Mouse (Mus musculus) cerebral cortex, adult 2 months (tissue): ENCODE results near the gene Selenom.

Experiments
- WGBS: fragments of 180-500 bp; shearing (Covaris S2); methylation state at CpG from one replicate; pipeline ENCODE4 v1.1.7; 2018; 5-methylcytosine and 5-hydroxymethylcytosine counted together

Selenom gene

GRCm38 (mm10) chr11:3530731-3531130 is 16.2 kb downstream of the Selenom start:
- 94% methylated on average over 3 of the region's 3 CpGs for WGBS

DNA sequence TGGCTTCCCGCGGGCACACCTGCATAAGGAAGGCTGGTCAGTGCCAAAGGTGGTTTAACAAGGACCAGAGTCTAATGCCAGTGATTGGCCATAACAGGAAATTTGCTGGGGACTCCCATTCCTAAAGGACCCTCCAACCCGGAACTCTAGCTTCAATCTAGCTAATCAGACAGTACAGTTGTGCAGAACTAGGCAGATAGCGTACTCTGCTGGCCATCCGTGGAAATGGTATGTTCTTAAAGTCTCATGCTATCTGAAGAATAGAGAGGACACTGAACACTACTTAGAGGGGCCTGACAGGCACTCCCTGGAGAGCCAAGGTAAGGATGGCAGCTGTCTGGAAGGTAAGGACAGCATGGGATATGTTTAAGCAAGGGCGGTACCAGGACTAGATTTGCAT is 17.1 kb downstream of the Selenom start:
- WGBS: 79% methylated on average over 6 of the region's 6 CpGs

DNA sequence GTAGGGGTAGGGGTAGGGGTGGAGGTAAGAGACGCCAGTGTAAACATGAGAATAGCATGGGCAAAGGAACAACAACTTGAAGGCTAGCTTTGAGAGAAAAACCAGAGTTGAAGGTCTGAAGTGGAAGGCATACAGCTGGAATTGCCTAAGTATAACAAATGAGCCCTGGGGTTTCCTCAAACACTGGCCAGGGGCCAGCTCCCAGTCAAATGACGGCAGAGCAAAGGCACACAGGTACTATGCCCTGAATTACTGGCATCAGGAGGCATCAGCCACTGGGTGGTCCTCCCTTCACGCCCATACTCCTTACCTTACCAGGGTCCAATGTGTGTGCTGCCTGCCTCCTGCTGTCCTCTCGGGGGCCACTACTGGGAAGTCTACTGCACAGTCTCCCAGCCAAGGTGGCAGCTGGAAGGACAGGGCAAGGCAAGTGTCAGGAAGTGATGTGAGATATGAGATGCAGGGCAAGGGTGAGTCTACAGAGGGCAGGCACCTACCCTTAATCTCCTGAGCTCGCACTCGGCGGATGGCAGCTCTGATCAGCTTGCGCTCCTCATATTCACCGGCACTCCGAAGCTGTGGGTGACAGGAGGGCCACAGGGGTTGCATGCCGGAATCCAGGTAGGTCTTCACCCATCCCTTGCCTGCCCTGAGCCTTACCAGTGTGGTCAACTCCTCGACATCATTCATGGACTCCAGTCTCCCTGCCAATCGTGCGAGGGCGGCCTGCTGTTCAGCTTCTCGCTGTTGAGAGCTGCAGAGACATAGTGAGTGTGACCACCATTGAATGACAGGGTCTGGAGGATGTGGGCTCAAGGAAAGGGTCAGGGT is 17.8 kb downstream of the Selenom start:
- 90% methylated on average over 16 of the region's 16 CpGs for WGBS

GRCm38 (mm10) chr11:3533406-3533932 is 19.0 kb downstream of the Selenom start:
- WGBS: 70% methylated on average over 17 of the region's 17 CpGs

GRCm38 (mm10) chr11:3534956-3535355 is 20.5 kb downstream of the Selenom start:
- WGBS: 5% methylated on average over 8 of the region's 8 CpGs

DNA sequence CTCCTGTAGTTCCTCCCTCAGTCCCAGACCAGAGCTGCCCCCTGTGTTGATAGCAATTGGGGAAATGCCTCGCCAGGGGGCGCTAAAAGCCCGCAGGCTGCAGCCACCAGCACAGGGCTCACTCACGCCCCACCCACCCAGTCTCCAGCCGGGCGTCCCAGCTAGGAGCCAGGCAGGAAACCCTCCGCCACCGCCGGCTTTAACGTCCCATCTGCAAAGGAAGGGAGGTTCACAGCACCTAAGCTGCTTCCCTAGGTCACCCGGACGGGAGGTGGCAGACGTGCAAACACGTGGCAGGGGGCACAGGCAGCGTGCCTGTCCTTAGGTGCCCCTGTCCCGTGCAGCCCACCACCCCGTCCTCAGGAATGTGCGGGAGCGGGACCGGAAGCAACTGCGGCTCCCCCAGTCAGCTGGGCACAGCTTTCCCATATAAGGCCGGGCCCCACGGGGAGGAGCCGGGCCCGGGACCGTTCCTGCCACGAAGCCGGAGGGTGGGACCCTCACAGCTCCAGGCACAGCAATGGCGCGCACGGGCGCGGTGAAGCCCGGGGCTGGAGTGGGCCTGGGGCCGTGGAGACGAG is 21.0 kb downstream of the Selenom start:
- WGBS: under 1% methylated on average over 36 of the region's 36 CpGs

- WGBS: 50% methylated on average over 5 of the region's 5 CpGs
Measured at GRCm38 (mm10) chr11:3536082-3536481, 21.6 kb downstream of the Selenom start.

DNA sequence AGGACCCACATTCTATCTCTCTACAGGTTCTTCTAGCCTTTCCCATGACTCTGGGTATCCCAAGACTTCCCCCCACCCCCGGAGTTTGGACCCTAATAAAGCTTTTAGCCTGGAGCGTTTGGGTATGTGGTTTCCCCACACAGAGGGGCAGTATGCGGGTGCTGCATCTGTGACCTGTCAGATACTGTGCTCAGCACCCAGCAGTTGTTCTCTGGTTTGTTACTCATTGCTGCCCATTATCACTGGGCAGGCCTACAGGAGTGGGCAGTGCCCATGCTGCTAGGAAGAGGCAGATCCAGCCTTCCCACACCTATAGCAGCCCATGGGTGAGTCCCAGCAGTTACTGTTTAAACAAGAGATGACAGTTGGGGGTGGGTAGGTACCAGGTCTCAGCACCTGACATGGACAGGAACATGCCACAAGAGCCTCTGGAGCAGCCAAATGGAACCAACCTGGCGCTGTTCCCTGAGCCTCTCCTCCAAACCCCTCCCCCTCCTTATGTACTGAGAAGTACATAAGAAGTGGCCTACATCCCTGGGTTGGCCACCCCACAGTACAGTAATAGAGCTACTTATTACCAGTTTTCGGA is 22.4 kb downstream of the Selenom start:
- WGBS: 91% methylated on average over 5 of the region's 5 CpGs

DNA sequence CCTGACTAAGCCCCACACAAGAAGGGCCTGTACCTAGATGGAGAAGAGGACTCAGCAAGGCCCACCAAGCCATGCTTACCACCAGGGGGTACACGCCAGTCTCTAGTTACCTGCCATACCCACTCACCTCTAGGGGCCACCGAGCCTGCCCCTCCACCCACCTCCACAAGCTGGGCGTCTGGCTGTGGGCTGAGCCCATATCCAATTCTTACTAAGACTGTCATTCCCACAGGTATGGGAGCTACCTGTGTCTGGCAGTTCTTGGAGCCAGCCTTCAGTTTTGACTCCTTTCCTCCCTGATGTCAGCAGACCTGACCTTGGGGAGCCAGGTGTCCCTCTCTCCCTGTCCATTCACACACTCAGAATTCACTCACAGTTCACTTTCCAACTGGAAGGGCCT is 23.2 kb downstream of the Selenom start:
- 86% methylated on average over 3 of the region's 3 CpGs for WGBS

GRCm38 (mm10) chr11:3538341-3538740 is 23.9 kb downstream of the Selenom start:
- WGBS: 67% methylated on average over 4 of the region's 4 CpGs

DNA sequence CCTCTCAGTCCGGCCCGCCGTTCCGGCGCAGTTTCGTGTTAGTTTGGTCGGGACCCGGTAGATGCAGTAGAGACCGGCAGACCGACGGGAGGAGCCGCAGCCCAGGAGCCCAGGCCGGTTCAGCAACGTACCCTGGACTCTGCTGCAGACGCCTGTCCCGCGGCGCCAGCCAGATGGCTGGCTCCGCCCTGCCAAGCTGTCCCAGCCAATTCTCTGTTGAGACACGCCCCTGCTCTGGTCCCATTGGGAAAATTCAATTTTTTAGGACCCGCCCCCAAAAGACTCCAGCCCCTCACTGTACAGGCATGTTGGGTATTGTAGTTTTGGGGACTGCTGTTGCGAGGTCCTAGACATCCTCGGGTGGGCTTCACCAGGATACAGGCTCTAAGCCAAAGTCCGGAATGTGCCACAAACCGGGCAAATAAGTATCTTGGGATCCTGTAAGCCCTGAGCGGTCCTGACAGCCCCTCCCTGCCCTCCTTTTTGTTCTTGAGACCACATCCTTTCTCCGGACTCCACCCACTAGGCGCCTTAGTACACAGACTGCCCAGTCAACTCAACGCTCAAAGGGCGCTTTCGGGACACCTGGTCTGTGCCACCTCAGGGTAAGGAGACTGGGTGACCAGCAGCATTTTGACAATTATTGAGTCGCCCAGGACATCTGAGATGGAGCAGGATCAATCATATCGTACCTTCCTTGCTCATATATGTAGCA is 24.8 kb downstream of the Selenom start:
- 2% methylated on average over 33 of the region's 33 CpGs for WGBS

- 73% methylated on average over 4 of the region's 4 CpGs for WGBS
Measured at GRCm38 (mm10) chr11:3539826-3540196, 25.3 kb downstream of the Selenom start.

GRCm38 (mm10) chr11:3540451-3541085 is 26.1 kb downstream of the Selenom start, which contains the start of gene Smtn:
Gene Smtn, minus strand, starts transcription at chr11:3540612.
- WGBS: 95% methylated on average over 23 of the region's 23 CpGs

DNA sequence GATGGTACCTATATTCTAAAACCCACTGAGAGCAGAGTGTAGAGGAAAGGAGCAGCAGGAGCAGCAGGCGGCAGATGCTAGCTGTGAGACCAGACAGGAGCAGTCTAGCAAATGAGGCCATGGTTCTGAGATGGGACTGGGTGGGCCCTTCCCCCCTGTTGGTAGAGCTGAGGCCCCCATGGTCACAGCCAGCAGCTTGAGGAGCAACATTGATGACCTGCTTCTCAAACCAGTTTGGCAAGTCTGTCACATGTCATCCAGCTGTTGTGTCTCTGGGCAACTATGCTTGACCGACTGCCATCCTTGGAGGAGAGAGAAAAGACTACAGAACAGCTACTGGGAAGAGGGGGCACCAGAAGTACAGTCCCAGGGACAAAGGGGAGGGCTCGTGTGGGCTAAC is 27.4 kb downstream of the Selenom start:
- WGBS: 81% methylated on average over 3 of the region's 3 CpGs

GRCm38 (mm10) chr11:3543001-3543400 is 28.5 kb downstream of the Selenom start:
- WGBS: 35% methylated on average over 5 of the region's 5 CpGs

DNA sequence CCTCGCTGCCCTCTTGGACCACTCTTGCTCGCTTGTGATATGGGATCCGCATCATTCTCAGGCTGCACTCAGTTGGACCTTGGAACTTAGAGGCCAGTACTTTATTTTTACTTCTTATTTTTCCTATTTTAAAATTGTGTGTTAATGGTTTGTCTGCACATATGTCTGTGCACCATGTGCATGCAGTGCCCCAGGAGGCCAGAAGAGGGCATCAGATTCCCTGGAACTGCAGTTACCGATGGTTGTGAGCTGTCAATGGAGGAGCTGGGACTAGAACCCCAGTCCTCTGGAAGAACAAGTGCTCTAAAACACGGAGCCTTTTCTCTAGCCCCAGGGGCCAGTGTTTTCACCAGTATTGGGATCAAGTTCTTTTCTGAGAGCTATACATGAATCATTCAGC is 29.9 kb downstream of the Selenom start:
- 96% methylated on average over 5 of the region's 5 CpGs for WGBS

DNA sequence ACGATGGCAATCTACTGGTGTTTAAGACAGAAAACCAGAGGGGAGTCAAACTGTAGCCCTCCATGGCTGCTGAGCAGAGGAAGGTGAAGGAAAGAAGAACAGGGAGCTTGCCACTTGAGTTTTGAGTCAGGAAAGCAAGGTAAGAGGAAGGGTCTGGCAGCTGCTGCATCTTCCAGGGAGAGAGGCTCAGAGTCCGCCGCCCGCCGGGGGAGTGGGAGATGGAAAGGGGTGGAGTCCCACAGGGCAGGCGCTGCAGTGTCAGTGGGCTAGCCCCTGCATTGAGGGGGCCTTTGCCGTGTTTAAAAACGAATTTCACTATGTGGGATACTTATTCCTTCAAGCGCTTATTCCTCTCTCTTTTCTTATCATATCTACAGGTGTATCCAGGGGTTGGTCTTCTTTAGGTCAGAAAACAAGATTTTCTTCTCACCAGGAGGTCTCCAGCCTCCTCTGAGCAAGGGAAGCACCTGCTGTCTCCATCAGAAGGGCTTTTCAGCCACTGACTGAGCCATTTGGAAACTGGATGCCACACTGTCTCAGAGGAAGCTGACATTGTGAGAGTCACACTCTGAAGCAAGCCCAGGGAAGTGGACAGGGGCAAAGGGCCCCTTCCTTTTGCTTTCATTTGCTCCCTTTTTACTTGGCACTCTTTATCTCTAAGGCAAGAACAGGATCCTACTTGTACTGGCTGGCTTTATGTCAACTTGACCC is 31.2 kb downstream of the Selenom start:
- WGBS: 47% methylated on average over 9 of the region's 9 CpGs

DNA sequence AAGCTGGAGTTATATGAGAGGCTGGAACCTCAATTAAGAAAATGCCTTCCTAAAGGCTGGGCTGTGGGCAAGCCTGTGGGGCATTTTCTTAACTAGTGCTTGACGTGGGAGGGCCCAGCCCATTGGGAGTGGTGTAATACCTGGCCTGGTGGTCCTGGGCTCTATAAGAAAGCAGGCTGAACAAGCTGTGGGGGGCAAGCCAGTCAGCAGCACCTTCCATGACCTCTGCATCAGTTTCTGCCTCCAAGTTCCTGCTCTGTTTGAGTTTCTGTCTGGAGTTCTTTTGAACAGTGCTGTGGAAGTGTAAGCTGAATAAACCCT is 31.7 kb downstream of the Selenom start:
- 48% methylated on average over 1 of the region's 1 CpGs for WGBS

GRCm38 (mm10) chr11:3547047-3547446 is 32.6 kb downstream of the Selenom start:
- 88% methylated on average over 2 of the region's 2 CpGs for WGBS

- 44% methylated on average over 6 of the region's 6 CpGs for WGBS
Measured at GRCm38 (mm10) chr11:3547969-3548368, 33.5 kb downstream of the Selenom start.
